Mouse (Mus musculus): ENCODE results near the gene Slc22a21. TPM values are rescaled to one million over a fixed set of nuclear protein-coding genes. Genes with fewer than 3 reads are reported as not detected.
"Not testable (repeated sequence)": the region's sequence is repeated elsewhere in the genome, so short reads cannot be mapped to it uniquely, and the experiment has no call there.

Gene Slc22a21
- polyA plus RNA-seq, 1 experiment from 2014 or later = 2.2 TPM

- H3K36me3 ChIP-seq (replicated peaks; ENCODE audit: control insufficient read depth, insufficient read depth, low read depth, low read length); H3K4me2 ChIP-seq (ENCODE audit: low read depth, low read length); H3K9me3 ChIP-seq (replicated peaks; ENCODE audit: control insufficient read depth, low read length); H3K27me3 ChIP-seq (ENCODE audit: control insufficient read depth, insufficient read depth, low read length); H3K27ac ChIP-seq (replicated peaks; ENCODE audit: low read depth, low read length); H3K4me3 ChIP-seq (ENCODE audit: low read depth, low read length); DNase-seq (ENCODE audit: low spot score); H3K4me1 ChIP-seq (ENCODE audit: control insufficient read depth, insufficient read depth, low read length); H3K9ac ChIP-seq (replicated peaks; ENCODE audit: low read length); ATAC-seq (replicated peaks; ENCODE audit: insufficient number of reproducible peaks, low FRiP score, low TSS enrichment, low read depth): not testable (repeated sequence)
- 77% methylated on average over 5 of the region's 5 CpGs for WGBS
Observed at GRCm38 (mm10) chr11:54006362-54006761, 26.2 kb upstream of the Slc22a21 start.

GRCm38 (mm10) chr11:54004734-54005133 is 24.6 kb upstream of the Slc22a21 start:
- WGBS = 82% methylated on average over 3 of the region's 3 CpGs
- H3K4me3 ChIP-seq (ENCODE audit: low read depth, low read length) = no peak overlapping the region
- H3K27ac ChIP-seq (replicated peaks; ENCODE audit: low read depth, low read length) = no peak overlapping the region

GRCm38 (mm10) chr11:54004221-54004620 is 24.1 kb upstream of the Slc22a21 start:
- DNase-seq (ENCODE audit: low spot score) (no peak), ATAC-seq (replicated peaks; ENCODE audit: insufficient number of reproducible peaks, low FRiP score, low TSS enrichment, low read depth) (no peak)
- Histone ChIP-seq H3K9me3 (replicated peaks; ENCODE audit: control insufficient read depth, low read length) (no peaks in the 10 kb centered on the region), H3K27ac (replicated peaks; ENCODE audit: low read depth, low read length) (no peak overlapping the region), H3K27me3 (ENCODE audit: control insufficient read depth, insufficient read depth, low read length) (no peaks in the 10 kb centered on the region), H3K36me3 (replicated peaks; ENCODE audit: control insufficient read depth, insufficient read depth, low read depth, low read length) (no peaks in the 10 kb centered on the region), H3K4me2 (ENCODE audit: low read depth, low read length) (no peak overlapping the region), H3K9ac (replicated peaks; ENCODE audit: low read length) (no peak overlapping the region), H3K4me3 (ENCODE audit: low read depth, low read length) (no peak overlapping the region), H3K4me1 (ENCODE audit: control insufficient read depth, insufficient read depth, low read length) (no peaks in the 10 kb centered on the region)
- 82% methylated on average over 9 of the region's 9 CpGs for WGBS

More at GRCm38 (mm10) chr11:54004734-54005133, 24.6 kb upstream of the Slc22a21 start:
- no peak overlapping the region for H3K4me2 ChIP-seq (ENCODE audit: low read depth, low read length)
- no peak for DNase-seq (ENCODE audit: low spot score)
- no peaks in the 10 kb centered on the region for H3K36me3 ChIP-seq (replicated peaks; ENCODE audit: control insufficient read depth, insufficient read depth, low read depth, low read length)
- H3K4me1 ChIP-seq (ENCODE audit: control insufficient read depth, insufficient read depth, low read length) = no peaks in the 10 kb centered on the region
- no peaks in the 10 kb centered on the region for H3K27me3 ChIP-seq (ENCODE audit: control insufficient read depth, insufficient read depth, low read length)
- no peak for ATAC-seq (replicated peaks; ENCODE audit: insufficient number of reproducible peaks, low FRiP score, low TSS enrichment, low read depth)
- no peaks in the 10 kb centered on the region for H3K9me3 ChIP-seq (replicated peaks; ENCODE audit: control insufficient read depth, low read length)
- no peak overlapping the region for H3K9ac ChIP-seq (replicated peaks; ENCODE audit: low read length)

GRCm38 (mm10) chr11:54002761-54003717 is 22.9 kb upstream of the Slc22a21 start:
- not testable (repeated sequence) for H3K36me3 ChIP-seq (replicated peaks; ENCODE audit: control insufficient read depth, insufficient read depth, low read depth, low read length); H3K9me3 ChIP-seq (replicated peaks; ENCODE audit: control insufficient read depth, low read length); H3K4me3 ChIP-seq (ENCODE audit: low read depth, low read length); H3K9ac ChIP-seq (replicated peaks; ENCODE audit: low read length); H3K4me1 ChIP-seq (ENCODE audit: control insufficient read depth, insufficient read depth, low read length); H3K27me3 ChIP-seq (ENCODE audit: control insufficient read depth, insufficient read depth, low read length); H3K4me2 ChIP-seq (ENCODE audit: low read depth, low read length); H3K27ac ChIP-seq (replicated peaks; ENCODE audit: low read depth, low read length)
- 42% methylated on average over 12 of the region's 12 CpGs for WGBS
- 0 out of 2 replicates have a peak, but pooled peaks have one; percentile 34 for ATAC-seq (replicated peaks; ENCODE audit: insufficient number of reproducible peaks, low FRiP score, low TSS enrichment, low read depth)
- DNase-seq (ENCODE audit: low spot score) = peak; percentile 83

- Histone ChIP-seq H3K27ac (replicated peaks; ENCODE audit: low read depth, low read length) (no peak overlapping the region), H3K4me3 (ENCODE audit: low read depth, low read length) (no peak overlapping the region), H3K4me2 (ENCODE audit: low read depth, low read length) (no peak overlapping the region), H3K36me3 (replicated peaks; ENCODE audit: control insufficient read depth, insufficient read depth, low read depth, low read length) (no peaks in the 10 kb centered on the region), H3K9ac (replicated peaks; ENCODE audit: low read length) (no peak overlapping the region), H3K9me3 (replicated peaks; ENCODE audit: control insufficient read depth, low read length) (no peaks in the 10 kb centered on the region), H3K27me3 (ENCODE audit: control insufficient read depth, insufficient read depth, low read length) (no peaks in the 10 kb centered on the region), H3K4me1 (ENCODE audit: control insufficient read depth, insufficient read depth, low read length) (no peaks in the 10 kb centered on the region)
- DNase-seq (ENCODE audit: low spot score) (peak; percentile 74), ATAC-seq (replicated peaks; ENCODE audit: insufficient number of reproducible peaks, low FRiP score, low TSS enrichment, low read depth) (no peak; the same call in 1 of the 2 replicates)
- WGBS = 8% methylated on average over 5 of the region's 5 CpGs
Observed at GRCm38 (mm10) chr11:54002147-54002760, 22.1 kb upstream of the Slc22a21 start.

- no peak overlapping the region for H3K27ac ChIP-seq (replicated peaks; ENCODE audit: low read depth, low read length)
- WGBS = 71% methylated on average over 2 of the region's 2 CpGs
- H3K9ac ChIP-seq (replicated peaks; ENCODE audit: low read length) = no peak overlapping the region
- no peak for ATAC-seq (replicated peaks; ENCODE audit: insufficient number of reproducible peaks, low FRiP score, low TSS enrichment, low read depth)
- H3K36me3 ChIP-seq (replicated peaks; ENCODE audit: control insufficient read depth, insufficient read depth, low read depth, low read length) = no peaks in the 10 kb centered on the region
- DNase-seq (ENCODE audit: low spot score) = no peak
- H3K9me3 ChIP-seq (replicated peaks; ENCODE audit: control insufficient read depth, low read length) = no peaks in the 10 kb centered on the region
- H3K4me3 ChIP-seq (ENCODE audit: low read depth, low read length) = no peak overlapping the region
- no peaks in the 10 kb centered on the region for H3K27me3 ChIP-seq (ENCODE audit: control insufficient read depth, insufficient read depth, low read length)
- no peaks in the 10 kb centered on the region for H3K4me1 ChIP-seq (ENCODE audit: control insufficient read depth, insufficient read depth, low read length)
- no peak overlapping the region for H3K4me2 ChIP-seq (ENCODE audit: low read depth, low read length)
Observed at GRCm38 (mm10) chr11:53997661-53998060, 17.5 kb upstream of the Slc22a21 start.

GRCm38 (mm10) chr11:53992264-53992663 is 12.1 kb upstream of the Slc22a21 start:
- Histone ChIP-seq H3K27ac (replicated peaks; ENCODE audit: low read depth, low read length) (no peak overlapping the region), H3K9me3 (replicated peaks; ENCODE audit: control insufficient read depth, low read length) (no peaks in the 10 kb centered on the region), H3K9ac (replicated peaks; ENCODE audit: low read length) (no peak overlapping the region), H3K4me2 (ENCODE audit: low read depth, low read length) (no peak overlapping the region), H3K27me3 (ENCODE audit: control insufficient read depth, insufficient read depth, low read length) (no peaks in the 10 kb centered on the region), H3K36me3 (replicated peaks; ENCODE audit: control insufficient read depth, insufficient read depth, low read depth, low read length) (no peaks in the 10 kb centered on the region), H3K4me1 (ENCODE audit: control insufficient read depth, insufficient read depth, low read length) (no peaks in the 10 kb centered on the region), H3K4me3 (ENCODE audit: low read depth, low read length) (no peak overlapping the region)
- DNase-seq (ENCODE audit: low spot score) (no peak), ATAC-seq (replicated peaks; ENCODE audit: insufficient number of reproducible peaks, low FRiP score, low TSS enrichment, low read depth) (no peak)
- WGBS = 80% methylated on average over 4 of the region's 4 CpGs

GRCm38 (mm10) chr11:53989232-53989631 is 9.1 kb upstream of the Slc22a21 start:
- H3K9ac ChIP-seq (replicated peaks; ENCODE audit: low read length) = no peak overlapping the region
- no peak overlapping the region for H3K4me3 ChIP-seq (ENCODE audit: low read depth, low read length)
- H3K27ac ChIP-seq (replicated peaks; ENCODE audit: low read depth, low read length) = no peak overlapping the region
- DNase-seq (ENCODE audit: low spot score) = no peak
- H3K27me3 ChIP-seq (ENCODE audit: control insufficient read depth, insufficient read depth, low read length) = no peaks in the 10 kb centered on the region
- no peak for ATAC-seq (replicated peaks; ENCODE audit: insufficient number of reproducible peaks, low FRiP score, low TSS enrichment, low read depth)
- H3K36me3 ChIP-seq (replicated peaks; ENCODE audit: control insufficient read depth, insufficient read depth, low read depth, low read length) = no peaks in the 10 kb centered on the region
- H3K4me2 ChIP-seq (ENCODE audit: low read depth, low read length) = no peak overlapping the region
- H3K9me3 ChIP-seq (replicated peaks; ENCODE audit: control insufficient read depth, low read length) = no peaks in the 10 kb centered on the region
- 54% methylated on average over 1 of the region's 1 CpGs for WGBS
- no peaks in the 10 kb centered on the region for H3K4me1 ChIP-seq (ENCODE audit: control insufficient read depth, insufficient read depth, low read length)

Measured in embryonic facial prominence, embryonic 11.5 days (tissue).